Mouse (Mus musculus) kidney, adult 18-20 months (tissue): Measurements from ENCODE around the gene Olfr1061.
"Not testable (repeated sequence)": the region's sequence is repeated elsewhere in the genome, so short reads cannot be mapped to it uniquely, and the experiment has no call there.

ENCODE experiments used
- DNase-seq: peaks from one replicate; pipeline ENCODE4 v3.0.0; 2021

Olfr1061 gene

GRCm38 (mm10) chr2:86413950-86414349 is at the start of gene Olfr1061:
Olfr1061 (minus strand) TSS chr2:86414050.
- DNase-seq: no peak

GRCm38 (mm10) chr2:86460434-86460833 is 46.6 kb upstream of the Olfr1061 start:
- no peak for DNase-seq

GRCm38 (mm10) chr2:86456169-86456568 is 42.3 kb upstream of the Olfr1061 start, which contains the start of gene Olfr1066:
Olfr1066 (minus strand) TSS chr2:86456269.
- DNase-seq: no peak

- not testable (repeated sequence) for DNase-seq
Measured at GRCm38 (mm10) chr2:86450491-86450890, 36.6 kb upstream of the Olfr1061 start, which contains the start of gene Olfr1065. Olfr1065 (minus strand) TSS chr2:86450591.

- DNase-seq: not testable (repeated sequence)
Measured at GRCm38 (mm10) chr2:86442101-86442500, 28.3 kb upstream of the Olfr1061 start.

GRCm38 (mm10) chr2:86428511-86428910 is 14.7 kb upstream of the Olfr1061 start:
- not testable (repeated sequence) for DNase-seq

- not testable (repeated sequence) for DNase-seq
Measured at GRCm38 (mm10) chr2:86426649-86427048, 12.8 kb upstream of the Olfr1061 start, which contains the start of gene Olfr1062. Olfr1062 (minus strand) TSS chr2:86426749.

GRCm38 (mm10) chr2:86395114-86395513 is 18.7 kb downstream of the Olfr1061 start:
- no peak for DNase-seq

GRCm38 (mm10) chr2:86388461-86388860 is 25.4 kb downstream of the Olfr1061 start, which contains the start of gene Olfr1058:
Olfr1058 (minus strand) TSS chr2:86388561.
- DNase-seq: not testable (repeated sequence)

- DNase-seq: no peak
Measured at GRCm38 (mm10) chr2:86378293-86378692, 35.6 kb downstream of the Olfr1061 start, which contains the start of gene Olfr1057. Olfr1057 (minus strand) TSS chr2:86378393.

- not testable (repeated sequence) for DNase-seq
Measured at GRCm38 (mm10) chr2:86366342-86366741, 47.5 kb downstream of the Olfr1061 start.
